Mouse (Mus musculus): ENCODE measurements at regions not wholly inside any gene's neighbourhood (a gene's known extent, or its start where the extent isn't known, plus 50 kb on each side); places are given as distances from the start of the nearest gene placed in this dataset.
"Not testable (repeated sequence)": the region's sequence is repeated elsewhere in the genome, so short reads cannot be mapped to it uniquely, and the experiment has no call there.

DNA sequence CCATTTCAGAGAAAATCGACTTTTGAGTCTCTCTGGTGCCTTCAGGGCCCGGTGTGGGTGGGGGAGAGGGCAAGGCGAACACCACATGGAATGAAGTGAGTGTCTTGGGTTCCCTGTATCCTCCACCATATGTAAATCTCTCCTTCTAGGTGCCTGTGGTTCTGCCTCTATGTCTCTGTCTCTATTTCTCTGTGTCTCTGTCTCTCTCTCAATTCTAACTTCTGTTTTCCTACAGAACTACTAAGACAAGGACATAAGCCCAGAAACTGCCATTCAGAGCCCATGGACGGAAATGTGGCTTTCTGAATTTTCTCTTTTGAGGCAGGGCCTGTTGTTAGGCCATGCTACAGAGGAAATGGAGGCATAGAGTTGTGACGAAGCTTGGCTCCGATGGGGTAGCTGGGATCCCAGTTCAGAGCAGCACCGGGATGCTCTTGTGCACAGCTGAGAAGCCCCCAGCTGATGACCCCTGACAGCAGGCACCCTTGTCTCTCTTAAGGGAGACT lies 301.3 kb downstream of the Vrk1 start:
- Histone ChIP-seq H3K27ac (replicated peaks) (no peak overlapping the region), H3K9me3 (no peaks in the 10 kb centered on the region), H3K27me3 (peaks cover 44% of the 10 kb centered on the region), H3K4me2 (peak overlapping the region; percentile 79), H3K4me3 (peak overlapping the region; percentile 39), H3K9ac (peak overlapping the region; percentile 37; the same call in 1 of the 2 replicates), H3K4me1 (replicated peaks) (peaks cover 12% of the 10 kb centered on the region), H3K36me3 (no peaks in the 10 kb centered on the region)
- 35% methylated on average over 7 of the region's 7 CpGs for WGBS
- no peak for ATAC-seq (ENCODE audit: low FRiP score, low read depth)

DNA sequence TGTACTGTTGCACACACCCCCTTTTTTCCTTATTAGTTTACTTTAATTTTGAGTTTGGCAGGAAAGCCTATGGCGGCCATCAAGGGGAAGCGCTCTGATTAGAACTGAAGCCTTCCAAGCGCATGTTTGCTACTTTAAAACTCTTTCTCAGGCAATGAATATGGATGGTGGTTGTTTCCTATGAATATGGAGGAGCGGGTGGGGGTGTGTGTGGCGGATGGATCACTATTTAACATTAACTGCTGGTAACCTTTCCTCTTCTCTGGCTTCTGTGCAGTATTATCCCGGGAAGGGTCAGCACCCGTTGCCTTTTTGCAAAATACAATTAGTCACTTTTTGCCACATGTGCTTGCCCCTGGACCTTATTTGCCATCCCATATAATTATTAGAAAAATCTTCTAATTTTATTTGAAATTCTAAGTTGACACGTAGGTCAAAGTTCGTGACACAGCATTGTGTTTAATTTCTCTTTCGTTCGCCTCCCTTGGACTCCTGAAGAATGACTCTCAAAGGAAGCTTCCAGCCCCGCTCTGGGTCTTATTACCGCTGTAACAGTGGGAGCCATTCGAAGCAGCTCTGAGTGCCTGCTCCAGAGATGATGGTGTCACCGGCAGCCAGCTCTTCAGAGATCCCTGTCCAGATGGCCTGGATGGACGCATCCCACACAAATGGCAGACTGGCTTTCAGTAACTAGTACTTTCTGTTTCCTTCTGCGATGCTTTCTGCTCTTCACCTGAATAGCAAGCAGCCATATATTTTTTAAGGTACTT lies 302.0 kb downstream of the Vrk1 start:
- Histone ChIP-seq H3K27me3 (peaks cover 44% of the 10 kb centered on the region), H3K4me3 (no peak overlapping the region), H3K4me2 (no peak overlapping the region), H3K9me3 (no peaks in the 10 kb centered on the region), H3K9ac (no peak overlapping the region), H3K27ac (replicated peaks) (no peak overlapping the region), H3K36me3 (no peaks in the 10 kb centered on the region), H3K4me1 (replicated peaks) (peaks cover 12% of the 10 kb centered on the region)
- 45% methylated on average over 17 of the region's 17 CpGs for WGBS
- no peak for ATAC-seq (ENCODE audit: low FRiP score, low read depth)

- no peak overlapping the region for H3K4me3 ChIP-seq
- H3K27me3 ChIP-seq: peaks cover 23% of the 10 kb centered on the region
- no peak overlapping the region for H3K27ac ChIP-seq (replicated peaks)
- H3K9ac ChIP-seq: no peak overlapping the region
- no peaks in the 10 kb centered on the region for H3K9me3 ChIP-seq
- H3K36me3 ChIP-seq: no peaks in the 10 kb centered on the region
- 79% methylated on average over 16 of the region's 16 CpGs for WGBS
- H3K4me1 ChIP-seq (replicated peaks): no peaks in the 10 kb centered on the region
- H3K4me2 ChIP-seq: no peak overlapping the region
- no peak for ATAC-seq (ENCODE audit: low FRiP score, low read depth)
These were observed 307.7 kb downstream of the Vrk1 start for GRCm38 (mm10) chr12:106317738-106318137.

- H3K4me1 ChIP-seq (replicated peaks): no peaks in the 10 kb centered on the region
- WGBS: 59% methylated on average over 7 of the region's 7 CpGs
- no peaks in the 10 kb centered on the region for H3K36me3 ChIP-seq
- H3K27me3 ChIP-seq: peaks cover 27% of the 10 kb centered on the region
- H3K4me3 ChIP-seq: no peak overlapping the region
- no peak overlapping the region for H3K27ac ChIP-seq (replicated peaks)
- H3K4me2 ChIP-seq: no peak overlapping the region
- H3K9ac ChIP-seq: no peak overlapping the region
- ATAC-seq (ENCODE audit: low FRiP score, low read depth): no peak
- no peaks in the 10 kb centered on the region for H3K9me3 ChIP-seq
These were observed 311.5 kb downstream of the Vrk1 start for GRCm38 (mm10) chr12:106321511-106321910.

DNA sequence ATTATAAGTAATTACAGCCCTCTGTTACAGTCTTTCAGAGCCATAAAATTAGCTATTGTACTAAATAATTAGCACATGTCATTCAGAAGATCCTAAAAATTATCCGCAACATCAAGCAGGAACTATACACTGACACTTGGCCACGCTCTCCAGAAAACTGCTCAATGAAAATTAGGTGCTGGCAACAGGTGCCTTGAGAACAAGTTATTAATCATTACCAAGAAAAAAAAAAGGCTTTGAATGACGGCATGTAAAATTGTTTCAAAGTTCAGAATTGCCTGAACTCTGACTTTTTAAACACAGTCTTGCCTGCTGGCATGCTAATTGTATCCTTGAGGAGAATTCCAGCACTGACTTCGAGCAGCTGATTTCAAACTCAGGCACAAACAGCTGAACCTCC lies 316.6 kb downstream of the Vrk1 start:
- Histone ChIP-seq H3K4me3 (no peak overlapping the region), H3K4me2 (no peak overlapping the region), H3K4me1 (replicated peaks) (no peaks in the 10 kb centered on the region), H3K9me3 (no peaks in the 10 kb centered on the region), H3K36me3 (no peaks in the 10 kb centered on the region), H3K27me3 (peaks cover 32% of the 10 kb centered on the region), H3K27ac (replicated peaks) (no peak overlapping the region), H3K9ac (no peak overlapping the region)
- no peak for ATAC-seq (ENCODE audit: low FRiP score, low read depth)
- 24% methylated on average over 4 of the region's 4 CpGs for WGBS

- Histone ChIP-seq H3K4me1 (replicated peaks) (no peaks in the 10 kb centered on the region), H3K27ac (replicated peaks) (no peak overlapping the region), H3K27me3 (peaks cover 30% of the 10 kb centered on the region), H3K9me3 (no peaks in the 10 kb centered on the region), H3K4me3 (no peak overlapping the region), H3K4me2 (no peak overlapping the region), H3K36me3 (no peaks in the 10 kb centered on the region), H3K9ac (no peak overlapping the region)
- no peak for ATAC-seq (ENCODE audit: low FRiP score, low read depth)
- 71% methylated on average over 5 of the region's 5 CpGs for WGBS
These were observed 317.3 kb downstream of the Vrk1 start for GRCm38 (mm10) chr12:106327351-106327750.

- no peak overlapping the region for H3K4me3 ChIP-seq
- no peak overlapping the region for H3K4me2 ChIP-seq
- no peaks in the 10 kb centered on the region for H3K4me1 ChIP-seq (replicated peaks)
- no peak overlapping the region for H3K9ac ChIP-seq
- WGBS: 47% methylated on average over 9 of the region's 9 CpGs
- H3K27me3 ChIP-seq: no peaks in the 10 kb centered on the region
- H3K9me3 ChIP-seq: no peaks in the 10 kb centered on the region
- no peaks in the 10 kb centered on the region for H3K36me3 ChIP-seq
- no peak overlapping the region for H3K27ac ChIP-seq (replicated peaks)
- no peak for ATAC-seq (ENCODE audit: low FRiP score, low read depth)
These were observed 347.8 kb downstream of the Vrk1 start for GRCm38 (mm10) chr12:106357867-106358266.

DNA sequence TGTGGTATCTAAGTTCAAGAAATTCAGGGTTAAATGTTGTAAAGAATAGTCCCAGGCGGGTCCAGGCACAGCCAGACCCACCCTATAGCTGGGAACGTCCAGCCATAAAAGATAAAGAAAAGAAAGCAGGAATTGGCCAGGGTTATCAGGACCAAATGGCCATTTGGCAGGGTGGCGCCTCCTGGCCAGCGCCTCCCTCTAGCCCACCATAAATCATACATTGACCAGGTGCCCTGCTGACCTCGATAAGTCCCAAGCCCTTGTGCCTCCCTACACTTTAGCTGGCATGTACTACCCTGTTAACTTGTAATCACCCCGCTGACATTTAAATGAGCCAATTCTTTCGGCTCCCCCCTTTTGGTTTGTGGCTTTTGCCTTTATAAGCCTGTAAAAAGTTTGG lies 351.6 kb downstream of the Vrk1 start:
- not testable (repeated sequence) for H3K4me1 ChIP-seq (replicated peaks); H3K4me2 ChIP-seq; H3K27ac ChIP-seq (replicated peaks); ATAC-seq (ENCODE audit: low FRiP score, low read depth); H3K4me3 ChIP-seq; H3K9ac ChIP-seq; H3K36me3 ChIP-seq; H3K9me3 ChIP-seq; H3K27me3 ChIP-seq
- 84% methylated on average over 7 of the region's 7 CpGs for WGBS

DNA sequence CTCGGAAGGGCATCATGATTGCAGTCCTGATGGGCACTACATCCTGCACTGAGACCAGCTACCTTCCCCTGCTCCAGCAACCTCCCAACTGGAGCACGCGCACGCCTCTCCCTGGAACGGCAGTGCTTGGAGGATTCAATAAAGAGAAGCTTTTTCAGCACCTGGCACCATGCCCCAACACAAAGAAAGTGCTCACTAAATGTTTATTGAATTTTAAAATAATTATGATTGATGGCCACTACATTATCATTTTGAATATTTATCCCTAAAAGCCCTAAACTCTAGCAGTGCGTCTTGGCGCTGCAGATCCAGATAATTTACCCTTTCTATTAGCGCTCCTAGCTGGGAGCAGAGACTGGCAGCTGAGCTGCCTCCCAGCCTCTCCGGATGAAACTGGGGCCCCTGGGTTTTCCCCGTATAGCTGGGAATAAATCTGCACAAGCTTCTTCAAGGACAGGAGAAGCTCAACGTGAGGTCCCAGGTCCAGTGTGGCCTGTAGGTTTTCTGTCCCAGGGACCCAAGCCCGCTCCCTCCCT lies 364.9 kb downstream of the Vrk1 start:
- no peaks in the 10 kb centered on the region for H3K36me3 ChIP-seq
- ATAC-seq (ENCODE audit: low FRiP score, low read depth): no peak
- 34% methylated on average over 12 of the region's 12 CpGs for WGBS
- no peak overlapping the region for H3K4me3 ChIP-seq
- no peaks in the 10 kb centered on the region for H3K9me3 ChIP-seq
- peaks cover 33% of the 10 kb centered on the region for H3K4me1 ChIP-seq (replicated peaks)
- no peak overlapping the region for H3K9ac ChIP-seq
- no peaks in the 10 kb centered on the region for H3K27me3 ChIP-seq
- no peak overlapping the region for H3K27ac ChIP-seq (replicated peaks)
- no peak overlapping the region for H3K4me2 ChIP-seq

- H3K36me3 ChIP-seq: no peaks in the 10 kb centered on the region
- no peak overlapping the region for H3K4me3 ChIP-seq
- WGBS: 79% methylated on average over 13 of the region's 13 CpGs
- no peak for ATAC-seq (ENCODE audit: low FRiP score, low read depth)
- H3K27me3 ChIP-seq: no peaks in the 10 kb centered on the region
- no peak overlapping the region for H3K4me2 ChIP-seq
- no peaks in the 10 kb centered on the region for H3K9me3 ChIP-seq
- H3K9ac ChIP-seq: no peak overlapping the region
- peaks cover 36% of the 10 kb centered on the region for H3K4me1 ChIP-seq (replicated peaks)
- H3K27ac ChIP-seq (replicated peaks): no peak overlapping the region
These were observed 365.9 kb downstream of the Vrk1 start for GRCm38 (mm10) chr12:106375886-106376285.

GRCm38 (mm10) chr12:106376783-106377182 lies 366.8 kb downstream of the Vrk1 start:
- Histone ChIP-seq H3K9ac (no peak overlapping the region), H3K27ac (replicated peaks) (no peak overlapping the region), H3K4me3 (no peak overlapping the region), H3K27me3 (no peaks in the 10 kb centered on the region), H3K4me2 (no peak overlapping the region), H3K36me3 (no peaks in the 10 kb centered on the region), H3K9me3 (no peaks in the 10 kb centered on the region), H3K4me1 (replicated peaks) (peaks cover 44% of the 10 kb centered on the region)
- WGBS: 51% methylated on average over 12 of the region's 12 CpGs
- ATAC-seq (ENCODE audit: low FRiP score, low read depth): no peak

DNA sequence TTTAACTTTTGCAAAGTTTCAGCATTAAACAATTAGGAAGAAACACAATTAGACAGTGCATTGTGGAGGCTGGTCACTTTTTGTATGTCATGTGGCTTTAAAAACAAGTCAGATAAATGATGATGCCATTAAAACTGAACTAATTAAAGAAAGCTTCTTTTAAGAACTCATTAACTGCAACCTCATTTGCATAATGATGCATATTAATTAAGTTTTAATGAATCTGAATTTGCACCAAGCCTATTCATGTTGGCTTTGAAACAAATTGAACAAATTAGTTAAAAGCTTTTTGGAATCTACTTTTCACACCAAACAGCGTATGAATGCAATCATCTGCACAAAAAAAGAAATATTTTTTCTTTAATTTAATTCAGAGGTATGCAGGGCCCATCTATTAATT lies 367.3 kb downstream of the Vrk1 start:
- 61% methylated on average over 1 of the region's 1 CpGs for WGBS
- no peak overlapping the region for H3K9ac ChIP-seq
- ATAC-seq (ENCODE audit: low FRiP score, low read depth): no peak
- H3K36me3 ChIP-seq: no peaks in the 10 kb centered on the region
- no peaks in the 10 kb centered on the region for H3K9me3 ChIP-seq
- no peaks in the 10 kb centered on the region for H3K27me3 ChIP-seq
- H3K4me2 ChIP-seq: no peak overlapping the region
- H3K4me1 ChIP-seq (replicated peaks): peaks cover 44% of the 10 kb centered on the region
- H3K27ac ChIP-seq (replicated peaks): no peak overlapping the region
- no peak overlapping the region for H3K4me3 ChIP-seq
